Mouse (Mus musculus) heart, adult 2 months (tissue): ENCODE data around the gene Dnaja3. TPM values are rescaled to one million over a fixed set of nuclear protein-coding genes. Genes with fewer than 3 reads are reported as not detected.
A peak's percentile ranks its signal among the peaks of the same experiment; 100 is the strongest.

ENCODE experiments used
- DNase-seq, 2 experiments: peaks; one replicate each; pipeline ENCODE4 v3.0.0; 2021
- H3K27ac ChIP-seq: fragments of 200-600 bp; 2 replicates; pipeline ENCODE4 v1.8.1; 2022
- H3K27me3 ChIP-seq: fragments of 200-500 bp; 2 replicates; pipeline ENCODE4 v1.6.1; 2012; ENCODE audit warnings: mild to moderate bottlenecking, low read length, inconsistent platforms, mixed read lengths; ENCODE audit not compliant: control insufficient read depth, insufficient read depth
- H3K36me3 ChIP-seq: fragments of 200-500 bp; 2 replicates; pipeline ENCODE4 v1.6.1; 2012; ENCODE audit warnings: low read length, inconsistent platforms; ENCODE audit not compliant: control insufficient read depth, insufficient read depth
- H3K4me1 ChIP-seq: fragments of 200-500 bp; 2 replicates; pipeline ENCODE4 v1.6.1; 2011; ENCODE audit warnings: low read length; ENCODE audit not compliant: control insufficient read depth, insufficient read depth
- H3K4me3 ChIP-seq: fragments of 200-600 bp; 2 replicates; pipeline ENCODE4 v1.8.1; 2022
- H3K79me2 ChIP-seq: fragments of 200-500 bp; replicated peaks from 2 replicates; pipeline ENCODE4 v1.6.1; 2012; ENCODE audit warnings: mild to moderate bottlenecking, inconsistent platforms, low read length, moderate library complexity, mixed read lengths; ENCODE audit not compliant: control insufficient read depth, insufficient read depth
- H3K9ac ChIP-seq: fragments of 200-500 bp; 2 replicates; pipeline ENCODE4 v1.6.1; 2012; ENCODE audit warnings: low read depth, mild to moderate bottlenecking, control low read depth, inconsistent platforms, low read length, mixed read lengths
- CTCF ChIP-seq: fragments of 200-600 bp; IDR thresholded peaks from 2 replicates; pipeline ENCODE4 v1.8.1; 2022; ENCODE audit warnings: antibody characterized with exemption, mild to moderate bottlenecking, moderate library complexity
- EP300 ChIP-seq: fragments of 200-500 bp; IDR thresholded peaks from 2 replicates; pipeline ENCODE4 v1.6.1; 2011; ENCODE audit warnings: low read depth, low read length, control low read depth; ENCODE audit not compliant: insufficient read depth
- POLR2A ChIP-seq: fragments of 200-500 bp; IDR thresholded peaks from 2 replicates; pipeline ENCODE4 v1.6.1; 2011; ENCODE audit warnings: mild to moderate bottlenecking, low read depth, low read length, control low read depth; ENCODE audit not compliant: insufficient read depth
- WGBS: fragments of 180-500 bp; shearing (Covaris S2); methylation state at CpG from one replicate; pipeline ENCODE4 v1.1.7; 2018; 5-methylcytosine and 5-hydroxymethylcytosine counted together
- intact Hi-C: fragments of 180-260 bp; cut with DNase I; formaldehyde crosslinking; loops from one replicate; pipeline ENCODE4 v1.15.1; 2025
- long read RNA-seq: library from polyadenylated mRNA; stranded (forward); transcript quantifications from one replicate; pipeline ENCODE4 v2.0.0, GENCODE M21; 2021
- polyA plus RNA-seq: library from polyadenylated mRNA; depleted of rRNA; stranded (reverse); fragments of >200 nt; gene quantifications from 2 replicates; pipeline ENCODE4 v1.2.3, GENCODE M21; 2012; rRNA removed
- total RNA-seq, 2 experiments: library from RNA; stranded (reverse); gene quantifications; 2 replicates each; pipeline ENCODE4 v1.2.3; 2021

The Dnaja3 gene
- total RNA-seq (100 to 1,000 TPM; 138 to 150 TPM), polyA plus RNA-seq (80.8 and 104 TPM in 2 replicates)
- long read RNA-seq, transcript Dnaja3-201 (12 exons, 2,648 nt): minor isoform, 37 of 224 reads
- long read RNA-seq, transcript Dnaja3-202 (11 exons, 2,505 nt): major isoform, 167 of 224 reads
- long read RNA-seq, partial matches to known transcripts: 6 of 224 reads
- long read RNA-seq, other reads (novel, unspliced or antisense): 13 of 224 reads

DNA sequence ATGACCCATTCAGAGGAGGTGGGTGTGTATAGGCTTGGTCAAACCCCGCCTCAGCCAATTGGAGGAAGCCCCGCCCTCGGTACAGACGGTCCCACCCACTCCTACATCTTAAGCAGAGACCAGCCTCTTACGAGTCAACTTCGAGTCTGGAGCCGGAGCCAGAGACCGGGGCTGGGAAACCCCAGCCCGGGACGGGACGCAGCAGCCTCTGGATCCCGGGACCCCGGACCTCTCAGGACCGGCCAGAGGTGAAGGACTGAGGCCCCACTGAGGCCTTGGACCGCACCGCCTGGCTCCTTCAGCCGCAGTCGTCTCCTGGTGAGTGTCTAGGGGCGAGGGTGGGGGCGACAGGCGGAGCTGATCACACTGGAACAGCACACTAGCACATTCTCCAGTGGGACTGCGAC, at the start of gene Dnaja3, which contains the start of gene Vasn:
Dnaja3 (plus strand) TSS at position 159 of the 407 bp plus-strand sequence.
Vasn (plus strand) TSS at position 111 of the 407 bp plus-strand sequence.
- Histone ChIP-seq H3K9ac (peak within 1 kb of the TSS; percentile 78), H3K27me3 (no peaks in the 10 kb centered on the region), H3K27ac (peak within 1 kb of the TSS; percentile 86), H3K4me3 (peak within 1 kb of the TSS; percentile 73), H3K36me3 (no peaks in the 10 kb centered on the region), H3K79me2 (no peaks in the 10 kb centered on the region), H3K4me1 (peaks cover 13% of the 10 kb centered on the region)
- DNase-seq: peak; percentile 89 to 91
- intact Hi-C loops: no loop called here
- 5% methylated on average over 22 of the region's 22 CpGs for WGBS
- TF ChIP-seq CTCF (no peak), EP300 (0 out of 2 replicates have a peak, but pooled peaks have one; percentile 28), POLR2A (peak; percentile 93)

DNA sequence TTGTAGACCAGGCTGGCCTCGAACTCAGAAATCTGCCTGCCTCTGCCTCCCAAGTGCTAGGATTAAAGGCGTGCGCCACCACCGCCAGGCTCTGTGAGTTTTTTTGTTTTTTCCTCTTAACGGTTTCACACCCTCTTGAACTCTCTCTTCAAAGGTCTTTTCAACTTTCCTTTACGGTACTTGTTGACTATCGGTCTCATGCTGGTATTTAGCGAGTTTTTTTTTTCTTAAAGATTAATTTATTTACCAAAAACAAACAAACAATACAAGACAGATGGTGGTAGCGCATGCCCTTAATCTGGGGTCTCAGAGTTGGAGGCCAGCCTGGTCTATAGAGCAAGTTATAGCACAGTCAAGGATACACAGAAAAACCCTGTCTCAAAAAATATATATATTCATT, 49.6 kb upstream of the Dnaja3 start:
- Histone ChIP-seq H3K27ac (no peak overlapping the region), H3K4me1 (peaks cover 15% of the 10 kb centered on the region), H3K36me3 (peaks cover 4% of the 10 kb centered on the region), H3K9ac (no peak overlapping the region), H3K79me2 (no peaks in the 10 kb centered on the region), H3K27me3 (no peaks in the 10 kb centered on the region), H3K4me3 (no peak overlapping the region)
- TF ChIP-seq POLR2A (no peak), CTCF (no peak), EP300 (no peak)
- DNase-seq: no peak
- 98% methylated on average over 9 of the region's 9 CpGs for WGBS
- intact Hi-C loops: no loop called here

DNA sequence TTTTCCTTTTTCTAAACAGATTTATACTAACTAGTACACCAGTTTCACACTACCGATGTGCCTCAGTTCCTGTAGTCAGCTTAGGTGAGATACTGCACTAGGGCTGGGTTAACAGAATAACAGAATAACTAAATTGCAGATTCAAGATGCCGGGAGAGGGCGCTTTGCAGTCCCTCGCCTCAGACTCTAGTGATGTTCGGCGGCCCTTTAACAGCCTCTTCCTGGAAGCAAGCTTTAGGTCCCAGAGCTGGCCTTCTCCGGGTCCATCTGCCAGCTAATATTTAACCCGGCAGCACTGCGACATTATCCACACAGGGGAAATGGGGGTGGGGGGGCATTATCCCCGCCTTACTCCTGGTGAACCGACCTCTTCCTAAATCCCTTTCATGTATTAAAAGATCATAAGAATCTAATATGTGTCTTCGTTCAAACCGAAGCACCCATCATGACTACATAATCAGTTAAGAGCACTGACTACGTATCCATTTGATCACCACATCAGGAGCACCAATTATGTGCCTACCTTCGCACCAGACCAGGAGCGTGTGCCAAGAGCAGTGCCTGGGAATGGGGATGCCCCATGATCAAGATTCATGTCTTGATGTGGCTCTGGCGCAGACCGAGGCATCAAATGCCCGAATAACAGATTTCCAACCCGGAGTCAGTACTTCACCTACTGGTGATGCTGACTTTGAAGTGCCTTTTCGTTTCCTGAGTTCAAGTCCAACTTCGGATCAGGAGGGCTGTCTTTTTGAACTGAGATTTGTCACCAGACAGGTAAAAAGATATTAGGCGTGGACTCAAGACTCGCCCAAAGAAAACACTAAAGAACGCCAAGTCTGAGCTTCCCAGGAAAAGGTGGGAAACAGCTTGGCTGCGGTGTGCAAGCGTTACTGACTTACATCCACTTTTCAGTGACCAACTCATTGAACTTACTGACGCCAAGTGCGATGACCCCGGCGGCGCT, 46.6 kb upstream of the Dnaja3 start:
- intact Hi-C loops: loop anchor here (1.0 kb wide), 1 partner anchor 14 kb away; no protein-coding TSS in a partner anchor
- Histone ChIP-seq H3K36me3 (no peaks in the 10 kb centered on the region; the same call in 1 of the 2 replicates), H3K4me1 (peaks cover 2% of the 10 kb centered on the region), H3K27ac (peak overlapping the region; percentile 84), H3K9ac (peak overlapping the region; percentile 68), H3K79me2 (no peaks in the 10 kb centered on the region), H3K4me3 (peak overlapping the region; percentile 75), H3K27me3 (no peaks in the 10 kb centered on the region)
- peak; percentile 62 to 69 for DNase-seq
- 21% methylated on average over 32 of the region's 32 CpGs for WGBS
- no peak for TF ChIP-seq EP300
- TF ChIP-seq CTCF: peak; percentile 75
- TF ChIP-seq POLR2A: no peak

DNA sequence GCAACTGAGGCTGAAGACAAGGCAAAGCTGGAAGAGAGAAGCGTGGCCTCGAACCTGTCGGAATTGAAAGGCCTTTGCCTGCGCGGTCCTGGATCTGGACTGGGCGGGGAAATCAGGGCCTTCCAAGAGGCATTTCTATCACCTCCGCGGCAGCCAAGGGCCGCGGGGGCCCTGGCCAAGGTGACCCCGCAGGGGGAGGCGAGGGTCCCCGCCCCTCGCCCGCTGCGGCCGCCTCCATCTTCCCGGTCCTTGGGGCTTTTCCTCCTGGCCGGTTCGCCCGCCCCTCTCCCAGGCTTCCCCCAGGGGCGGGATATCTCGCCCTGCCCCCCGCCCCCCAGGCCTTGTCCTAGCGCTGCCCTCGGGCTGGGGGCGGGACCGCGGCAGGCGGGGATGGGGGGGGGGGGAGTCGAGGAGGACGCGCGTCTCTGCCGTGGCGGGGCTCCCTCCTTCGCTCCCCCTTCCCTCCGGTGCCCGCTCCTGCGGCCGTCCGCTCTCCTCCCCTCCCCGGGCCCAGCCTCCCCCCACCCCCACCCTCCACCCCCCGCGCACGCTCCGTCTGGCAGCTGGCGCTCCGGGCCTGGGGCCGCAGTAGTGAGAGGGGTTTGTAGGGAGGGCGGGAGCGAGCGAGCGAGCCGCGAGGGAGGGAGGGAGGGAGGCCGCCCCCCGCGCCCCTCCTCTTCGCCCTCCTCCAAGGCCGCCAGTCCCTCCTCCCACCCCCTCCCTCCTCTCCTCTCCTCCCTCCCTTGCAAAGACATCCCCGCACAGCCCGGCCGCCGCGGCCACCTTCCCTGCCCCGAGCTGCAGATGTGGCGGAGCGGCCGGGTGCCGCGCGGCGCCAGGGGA, 45.6 kb upstream of the Dnaja3 start, which contains the start of gene Glis2:
Glis2 (plus strand) TSS at position 743 of the 843 bp plus-strand sequence.
- DNase-seq: peak; percentile 77 to 83
- intact Hi-C loops: loop anchor here (1.0 to 2.0 kb wide), 3 partner anchors 8 to 35 kb away; partner anchors contain the start of gene Tfap4
- Histone ChIP-seq H3K4me3 (peak within 1 kb of the TSS; percentile 75), H3K27me3 (no peaks in the 10 kb centered on the region), H3K9ac (peak within 1 kb of the TSS; percentile 88), H3K79me2 (no peaks in the 10 kb centered on the region), H3K27ac (peak within 1 kb of the TSS; percentile 84), H3K36me3 (no peaks in the 10 kb centered on the region; the same call in 1 of the 2 replicates), H3K4me1 (peaks cover 2% of the 10 kb centered on the region)
- under 1% methylated on average over 36 of the region's 74 CpGs for WGBS
- TF ChIP-seq CTCF (no peak), POLR2A (peak; percentile 28; the same call in 1 of the 2 replicates), EP300 (no peak)

DNA sequence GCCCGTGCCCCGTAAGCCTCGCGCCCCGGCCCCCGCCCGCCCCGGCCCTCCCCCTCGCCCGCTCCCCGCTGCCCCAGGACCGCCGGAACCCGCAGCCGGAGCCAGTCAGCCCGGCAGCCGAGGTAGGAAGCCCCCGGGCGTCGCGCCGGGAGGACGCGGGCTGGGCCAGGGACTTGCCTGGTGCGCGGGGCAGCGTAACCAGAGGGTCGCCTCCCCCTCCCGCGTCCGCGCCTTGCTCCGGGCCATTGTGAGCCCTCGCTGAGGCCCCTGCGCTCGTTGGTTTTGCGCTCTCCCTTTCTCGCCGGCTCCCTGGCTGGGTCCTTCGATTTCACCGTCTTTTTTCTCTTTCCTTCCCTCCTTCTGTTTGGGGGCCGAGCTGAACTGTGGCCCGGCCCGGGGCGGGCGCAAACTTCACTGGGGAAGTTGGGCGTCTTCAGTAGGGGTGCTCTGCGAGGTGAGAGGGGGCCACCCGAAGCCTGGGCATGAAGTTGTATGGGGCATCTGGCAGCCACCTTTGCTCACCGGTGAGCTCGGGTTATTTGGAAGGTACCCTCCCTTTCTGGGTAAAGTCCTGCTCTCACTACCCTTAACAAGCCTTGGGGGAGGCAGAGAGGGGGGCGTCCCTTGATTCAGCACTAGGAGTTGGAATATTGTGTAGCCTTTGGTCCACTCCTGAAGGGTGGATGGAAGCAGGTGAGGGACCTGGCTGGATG, 44.8 kb upstream of the Dnaja3 start:
- Histone ChIP-seq H3K36me3 (no peaks in the 10 kb centered on the region; the same call in 1 of the 2 replicates), H3K79me2 (no peaks in the 10 kb centered on the region), H3K9ac (peak overlapping the region; percentile 88), H3K27me3 (no peaks in the 10 kb centered on the region), H3K4me3 (peak overlapping the region; percentile 75), H3K4me1 (peaks cover 2% of the 10 kb centered on the region), H3K27ac (peak overlapping the region; percentile 84)
- intact Hi-C loops: loop anchor here (1.0 to 2.0 kb wide), 2 partner anchors 9 to 36 kb away; partner anchors contain the start of gene Tfap4
- no peak for DNase-seq
- TF ChIP-seq EP300: no peak
- TF ChIP-seq CTCF: no peak
- TF ChIP-seq POLR2A: no peak
- 3% methylated on average over 40 of the region's 52 CpGs for WGBS
